Mouse (Mus musculus) small intestine, adult 2 months (tissue): ENCODE measurements around the gene Zfp580. TPM values are rescaled to one million over a fixed set of nuclear protein-coding genes. Genes with fewer than 3 reads are reported as not detected.

Source experiments
- H3K27ac ChIP-seq: fragments of 200-500 bp; 2 replicates; pipeline ENCODE4 v1.5.1; 2012; ENCODE audit warnings: low read depth, low read length, control low read depth, inconsistent platforms; ENCODE audit not compliant: insufficient read depth
- H3K27me3 ChIP-seq: fragments of 200-500 bp; 2 replicates; pipeline ENCODE4 v1.6.1; 2012; ENCODE audit warnings: mild to moderate bottlenecking, moderate library complexity, low read length, inconsistent platforms; ENCODE audit not compliant: control insufficient read depth, insufficient read depth
- H3K36me3 ChIP-seq: fragments of 200-500 bp; 2 replicates; pipeline ENCODE4 v1.6.1; 2012; ENCODE audit warnings: mild to moderate bottlenecking, low read length, control low read depth, inconsistent platforms; ENCODE audit not compliant: control insufficient read depth, insufficient read depth
- H3K4me1 ChIP-seq: fragments of 200-500 bp; 2 replicates; pipeline ENCODE4 v1.6.1; 2012; ENCODE audit warnings: low read length, inconsistent platforms, mixed read lengths; ENCODE audit not compliant: control insufficient read depth, insufficient read depth, insufficient read length
- H3K4me3 ChIP-seq: fragments of 200-500 bp; 2 replicates; pipeline ENCODE4 v1.5.1; 2012; ENCODE audit warnings: low read depth, mild to moderate bottlenecking, control low read depth, inconsistent platforms, low read length, moderate library complexity
- CTCF ChIP-seq: fragments of 200-500 bp; IDR thresholded peaks from 2 replicates; pipeline ENCODE4 v1.5.1; 2012; ENCODE audit warnings: low read depth, mild to moderate bottlenecking, control low read depth, inconsistent platforms, low read length, moderate library complexity, mixed read lengths; ENCODE audit not compliant: insufficient replicate concordance, insufficient read length; ENCODE audit errors: extremely low read depth
- POLR2A ChIP-seq: fragments of 200-500 bp; IDR thresholded peaks from 2 replicates; pipeline ENCODE4 v1.6.1; 2012; ENCODE audit warnings: low read depth, mild to moderate bottlenecking, control low read depth, inconsistent platforms, low read length, moderate library complexity
- WGBS: fragments of 180-500 bp; shearing (Covaris S2); methylation state at CpG from one replicate; pipeline ENCODE4 v1.1.7; 2018; 5-methylcytosine and 5-hydroxymethylcytosine counted together
- polyA plus RNA-seq: library from polyadenylated mRNA; depleted of rRNA; stranded (reverse); fragments of >200 nt; gene quantifications from 2 replicates; pipeline ENCODE4 v1.2.3, GENCODE M21; 2012

The Zfp580 gene
- polyA plus RNA-seq, 1 experiment: 17.6 TPM

DNA sequence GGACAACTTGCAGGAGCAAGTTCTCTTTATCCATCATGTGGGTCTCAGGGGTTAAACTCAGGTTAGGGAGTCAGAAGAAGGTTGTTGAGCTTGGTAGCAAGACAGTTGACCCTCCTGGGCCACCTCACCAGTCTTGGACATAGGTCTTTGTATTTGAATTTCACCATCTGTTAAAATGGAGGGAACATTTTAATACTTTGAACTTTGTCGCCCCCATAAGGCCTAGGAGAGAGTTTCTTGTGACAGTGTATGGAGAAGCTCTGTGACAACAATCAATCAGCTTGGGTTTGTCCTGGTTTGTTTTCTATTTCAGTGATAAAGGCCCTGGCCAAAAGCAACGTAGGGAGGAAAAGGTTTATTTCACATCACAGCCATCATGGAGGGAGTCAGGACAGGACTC lies 4.0 kb upstream of the Zfp580 start:
- H3K4me1 ChIP-seq: no peaks in the 10 kb centered on the region; the same call in 1 of the 2 replicates
- H3K36me3 ChIP-seq: no peaks in the 10 kb centered on the region
- no peak overlapping the region for H3K27ac ChIP-seq
- WGBS: 9% methylated on average over 2 of the region's 2 CpGs
- H3K4me3 ChIP-seq: no peak overlapping the region
- peaks cover 20% of the 10 kb centered on the region for H3K27me3 ChIP-seq
- TF ChIP-seq POLR2A (no peak), CTCF (no peak)

DNA sequence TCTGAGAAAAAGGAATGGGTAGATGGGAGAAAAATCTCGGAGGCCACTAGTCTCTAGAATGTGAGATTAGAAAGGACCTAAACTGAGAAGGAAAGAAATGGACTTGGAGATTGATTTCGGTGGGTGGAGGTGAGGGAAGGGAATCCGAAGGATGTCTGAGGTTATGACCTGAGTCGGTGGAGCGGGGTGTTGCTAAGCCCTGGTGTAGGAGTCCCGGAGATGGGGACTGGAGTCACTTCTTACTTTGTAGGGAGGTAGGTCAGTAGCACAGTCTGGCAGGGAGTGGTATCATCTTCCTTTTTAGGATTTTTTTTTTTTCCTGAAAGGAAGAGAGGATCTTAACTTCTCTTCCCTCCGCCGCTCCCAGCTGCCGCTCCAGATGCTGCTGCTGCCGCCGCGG lies 1.1 kb downstream of the Zfp580 start:
- H3K27me3 ChIP-seq: peaks cover 64% of the 10 kb centered on the region
- peaks cover 6% of the 10 kb centered on the region for H3K4me1 ChIP-seq
- no peak overlapping the region for H3K27ac ChIP-seq
- H3K36me3 ChIP-seq: no peaks in the 10 kb centered on the region
- WGBS: 9% methylated on average over 12 of the region's 12 CpGs
- TF ChIP-seq POLR2A: no peak
- no peak for TF ChIP-seq CTCF
- peak overlapping the region; percentile 18; the same call in 1 of the 2 replicates for H3K4me3 ChIP-seq

DNA sequence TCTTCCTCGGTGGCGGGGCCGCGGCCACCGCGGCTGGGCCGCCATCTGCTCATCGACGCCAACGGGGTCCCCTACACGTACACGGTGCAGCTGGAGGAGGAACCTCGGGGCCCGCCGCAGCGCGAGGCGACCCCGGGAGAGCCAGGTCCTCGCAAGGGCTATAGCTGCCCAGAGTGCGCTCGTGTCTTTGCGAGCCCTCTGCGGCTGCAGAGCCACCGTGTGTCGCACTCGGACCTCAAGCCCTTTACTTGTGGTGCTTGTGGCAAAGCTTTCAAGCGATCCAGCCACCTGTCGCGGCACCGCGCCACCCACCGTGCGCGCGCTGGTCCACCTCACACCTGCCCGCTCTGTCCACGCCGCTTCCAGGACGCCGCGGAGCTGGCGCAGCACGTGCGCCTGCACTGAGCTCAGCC lies 1.6 kb downstream of the Zfp580 start:
- Histone ChIP-seq H3K27me3 (peaks cover 64% of the 10 kb centered on the region), H3K4me3 (peak overlapping the region; percentile 18), H3K36me3 (no peaks in the 10 kb centered on the region), H3K27ac (no peak overlapping the region), H3K4me1 (peaks cover 6% of the 10 kb centered on the region)
- TF ChIP-seq POLR2A (no peak), CTCF (no peak)
- 8% methylated on average over 45 of the region's 45 CpGs for WGBS

DNA sequence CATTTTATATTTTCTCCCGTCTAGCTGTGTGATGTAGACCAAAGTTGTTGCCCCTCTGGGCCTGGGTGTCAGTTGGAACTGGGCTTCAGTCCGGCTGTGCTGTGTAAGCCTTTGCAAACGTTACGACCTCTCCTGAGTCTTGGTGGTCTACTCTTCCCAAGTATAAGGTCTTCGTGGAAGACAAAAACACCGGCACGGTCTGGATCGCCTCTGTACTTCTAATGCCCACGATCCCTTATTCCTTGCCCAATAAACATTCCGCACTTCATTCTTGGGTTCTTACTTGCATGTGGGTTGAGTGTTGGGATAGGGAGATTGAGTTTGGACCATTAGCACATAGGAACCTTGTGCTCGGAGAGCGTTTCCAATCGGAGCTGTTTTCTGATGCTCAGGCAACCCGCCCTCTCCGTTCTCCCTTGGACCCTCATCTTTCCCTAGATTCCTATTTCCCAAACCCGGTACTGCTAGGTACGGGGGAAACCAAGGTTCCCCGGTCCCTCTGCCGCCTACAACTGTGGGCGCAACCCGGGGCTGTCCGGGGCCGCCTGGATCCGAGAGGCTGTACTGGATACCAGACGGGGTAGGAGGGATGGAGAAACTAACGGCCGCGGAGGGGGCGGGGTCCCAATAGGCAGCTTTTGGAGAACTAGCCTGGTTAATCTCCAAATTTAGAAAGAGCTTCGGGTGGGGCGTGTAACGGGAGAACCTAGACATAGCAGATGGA lies 2.3 kb downstream of the Zfp580 start:
- H3K36me3 ChIP-seq: no peaks in the 10 kb centered on the region
- H3K4me3 ChIP-seq: no peak overlapping the region
- no peak overlapping the region for H3K27ac ChIP-seq
- H3K27me3 ChIP-seq: peaks cover 65% of the 10 kb centered on the region
- WGBS: 19% methylated on average over 32 of the region's 32 CpGs
- TF ChIP-seq CTCF: no peak
- no peak for TF ChIP-seq POLR2A
- peaks cover 6% of the 10 kb centered on the region for H3K4me1 ChIP-seq

DNA sequence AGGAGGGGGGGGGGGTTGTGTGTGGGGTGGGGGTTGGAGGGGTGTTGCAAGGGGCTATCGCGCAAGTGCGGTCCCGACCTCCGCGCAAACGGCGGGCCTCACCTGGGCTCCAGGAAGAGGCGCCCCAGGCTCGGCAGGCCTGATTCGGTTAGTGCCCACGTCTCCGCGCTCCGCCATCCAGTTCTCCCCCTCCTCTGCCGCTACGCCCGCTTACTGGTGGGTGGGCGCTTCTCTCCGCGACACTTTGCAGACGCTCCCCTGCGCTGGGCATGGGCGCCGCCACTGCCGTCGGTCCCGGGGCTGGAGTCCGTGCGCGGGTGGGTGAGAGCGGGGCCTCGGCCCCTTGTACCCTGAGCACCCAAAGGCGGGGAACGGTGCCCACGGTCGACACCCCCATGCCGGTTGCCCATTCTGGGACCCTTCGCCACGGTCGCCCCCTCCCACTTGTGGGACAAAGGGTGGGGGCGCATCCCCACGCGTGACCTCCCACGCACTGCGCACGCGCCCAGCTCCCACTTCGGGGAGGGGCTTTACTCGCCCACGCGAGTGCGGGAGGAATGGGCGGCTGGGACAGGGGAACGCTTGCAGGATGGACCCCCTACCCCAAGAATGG lies 5.4 kb downstream of the Zfp580 start:
- TF ChIP-seq CTCF (no peak), POLR2A (no peak)
- peaks cover 53% of the 10 kb centered on the region for H3K27me3 ChIP-seq
- peak overlapping the region; percentile 28 for H3K4me3 ChIP-seq
- H3K4me1 ChIP-seq: peaks cover 10% of the 10 kb centered on the region
- WGBS: 4% methylated on average over 55 of the region's 55 CpGs
- no peaks in the 10 kb centered on the region for H3K36me3 ChIP-seq
- no peak overlapping the region for H3K27ac ChIP-seq

DNA sequence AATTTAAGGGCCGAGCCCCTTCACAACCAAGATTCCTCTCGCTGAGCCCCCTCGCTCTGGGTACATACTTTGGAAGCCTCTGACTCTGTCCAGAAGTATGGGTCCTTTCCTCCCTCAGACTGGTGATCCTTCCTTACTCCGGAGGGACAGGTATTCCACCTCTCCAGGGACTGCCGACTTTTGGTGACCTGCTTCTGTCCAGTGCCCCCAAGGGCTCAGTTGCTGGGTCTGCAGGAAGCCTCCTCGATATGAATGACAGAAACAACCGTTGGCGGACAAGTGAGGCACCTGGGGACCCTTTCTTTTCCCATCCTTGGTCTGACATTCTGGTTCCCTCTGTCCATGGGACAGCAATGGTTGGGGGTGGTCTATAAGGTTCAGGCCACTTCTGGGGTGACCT lies 6.0 kb downstream of the Zfp580 start:
- Histone ChIP-seq H3K4me1 (peaks cover 10% of the 10 kb centered on the region), H3K4me3 (no peak overlapping the region), H3K27me3 (peaks cover 46% of the 10 kb centered on the region), H3K36me3 (no peaks in the 10 kb centered on the region), H3K27ac (no peak overlapping the region)
- TF ChIP-seq CTCF (no peak), POLR2A (no peak)
- 40% methylated on average over 8 of the region's 8 CpGs for WGBS

DNA sequence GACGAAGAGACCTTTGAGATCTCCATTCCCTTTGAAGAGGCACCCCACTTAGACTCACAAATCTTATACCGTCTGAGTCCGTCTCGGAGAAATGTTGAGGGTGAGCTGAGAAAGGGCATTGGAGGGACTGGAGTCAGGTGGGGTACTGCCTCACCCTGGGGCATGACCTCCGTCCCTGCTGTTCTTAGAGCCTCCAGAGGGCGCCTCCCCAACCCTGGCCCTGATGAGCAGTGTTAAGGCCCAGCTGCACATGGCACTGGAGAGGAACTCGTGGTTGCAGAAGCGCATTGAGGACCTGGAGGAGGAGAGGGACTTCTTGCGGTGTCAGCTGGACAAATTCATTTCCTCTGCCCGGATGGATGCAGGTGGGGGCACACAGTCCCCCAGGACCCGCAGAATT lies 6.5 kb downstream of the Zfp580 start:
- peaks cover 9% of the 10 kb centered on the region for H3K4me1 ChIP-seq
- TF ChIP-seq CTCF (no peak), POLR2A (no peak)
- no peak overlapping the region for H3K27ac ChIP-seq
- WGBS: 45% methylated on average over 11 of the region's 11 CpGs
- H3K4me3 ChIP-seq: no peak overlapping the region
- H3K36me3 ChIP-seq: no peaks in the 10 kb centered on the region
- peaks cover 42% of the 10 kb centered on the region for H3K27me3 ChIP-seq
